Mouse (Mus musculus): ENCODE measurements around the gene Mki67.

GRCm38 (mm10) chr7:135716968-135717557, 902 bp upstream of the Mki67 start:
- TF ChIP-seq CTCF (IDR thresholded peaks at IDR 0.05) (no peak), EP300 (IDR thresholded peaks at IDR 0.05; ENCODE audit: insufficient read depth, low read depth, low read length) (no peak), POLR2A (IDR thresholded peaks at IDR 0.05; ENCODE audit: insufficient read depth, low read depth, low read length) (no peak)
